Mouse (Mus musculus) cerebellum, postnatal 14 days (tissue): ENCODE results near the gene Ogfr.

Source experiments
- DNase-seq, 2 experiments: peaks; one replicate each; pipeline ENCODE4 v3.0.0; 2021; ENCODE audit warnings: mixed read lengths in 2 of 2

Gene Ogfr

GRCm38 (mm10) chr2:180604781-180605180 lies 15.7 kb downstream of the Ogfr start:
- DNase-seq = no peak

GRCm38 (mm10) chr2:180610283-180610682 lies 21.2 kb downstream of the Ogfr start:
- DNase-seq = no peak

- no peak for DNase-seq
These were observed 22.8 kb downstream of the Ogfr start for GRCm38 (mm10) chr2:180611882-180612281.

- no peak for DNase-seq
These were observed 52.8 kb downstream of the Ogfr start for GRCm38 (mm10) chr2:180641576-180642554.

GRCm38 (mm10) chr2:180642555-180643260 lies 53.7 kb downstream of the Ogfr start, which contains the start of gene Tcfl5:
Gene Tcfl5 (minus strand): TSS chr2:180642708.
- DNase-seq = no peak

GRCm38 (mm10) chr2:180643626-180644025 lies 54.6 kb downstream of the Ogfr start:
- DNase-seq = no peak
